Mouse (Mus musculus) kidney, adult 2 months (tissue): ENCODE data around the gene Tiam1. TPM values are rescaled to one million over a fixed set of nuclear protein-coding genes. Genes with fewer than 3 reads are reported as not detected.

Experiments
- DNase-seq: peaks from one replicate; pipeline ENCODE4 v3.0.0; 2021
- H3K27ac ChIP-seq: fragments of 200-500 bp; 2 replicates; pipeline ENCODE4 v1.5.1; 2012; ENCODE audit warnings: low read depth, low read length, control low read depth, inconsistent platforms; ENCODE audit not compliant: insufficient read depth
- H3K27me3 ChIP-seq: fragments of 200-500 bp; replicated peaks from 2 replicates; pipeline ENCODE4 v1.6.1; 2012; ENCODE audit warnings: mild to moderate bottlenecking, moderate library complexity, low read length, inconsistent platforms; ENCODE audit not compliant: control insufficient read depth, insufficient read depth
- H3K36me3 ChIP-seq: fragments of 200-500 bp; 2 replicates; pipeline ENCODE4 v1.6.1; 2012; ENCODE audit warnings: mild to moderate bottlenecking, moderate library complexity, low read length, inconsistent platforms; ENCODE audit not compliant: control insufficient read depth, insufficient read depth
- H3K4me1 ChIP-seq: fragments of 200-500 bp; 2 replicates; pipeline ENCODE4 v1.6.1; 2011; ENCODE audit warnings: low read length; ENCODE audit not compliant: control insufficient read depth, insufficient read depth
- H3K4me3 ChIP-seq: fragments of 200-500 bp; 2 replicates; pipeline ENCODE4 v1.5.1; 2011; ENCODE audit warnings: mild to moderate bottlenecking, low read depth, low read length, control low read depth; ENCODE audit not compliant: insufficient read depth
- CTCF ChIP-seq: fragments of 200-500 bp; conservative IDR thresholded peaks from 2 replicates; pipeline ENCODE4 v1.5.1; 2011; ENCODE audit warnings: low read depth, mild to moderate bottlenecking, control low read depth, low read length, moderate library complexity, mixed read lengths; ENCODE audit not compliant: insufficient read depth, insufficient read length
- POLR2A ChIP-seq: fragments of 200-500 bp; IDR thresholded peaks from one replicate; pipeline ENCODE4 v1.6.1; 2011; ENCODE audit warnings: low read depth, low read length, control low read depth
- WGBS: fragments of 180-500 bp; shearing (Covaris S2); methylation state at CpG from one replicate; pipeline ENCODE4 v1.1.7; 2018; 5-methylcytosine and 5-hydroxymethylcytosine counted together
- polyA plus RNA-seq: library from polyadenylated mRNA; depleted of rRNA; stranded (reverse); fragments of >200 nt; gene quantifications from 2 replicates; pipeline ENCODE4 v1.2.3, GENCODE M21; 2012; rRNA removed

The Tiam1 gene
- polyA plus RNA-seq, 1 experiment = 4.0 TPM

GRCm38 (mm10) chr16:89757384-89757783 is 386.2 kb downstream of the Tiam1 start:
- H3K27ac ChIP-seq = no peak overlapping the region
- no peak for TF ChIP-seq CTCF
- TF ChIP-seq POLR2A = no peak
- H3K36me3 ChIP-seq = no peaks in the 10 kb centered on the region
- no peak overlapping the region for H3K4me3 ChIP-seq
- 66% methylated on average over 5 of the region's 5 CpGs for WGBS
- no peak for DNase-seq
- no peaks in the 10 kb centered on the region for H3K4me1 ChIP-seq
- no peaks in the 10 kb centered on the region for H3K27me3 ChIP-seq

- H3K27ac ChIP-seq = no peak overlapping the region
- H3K36me3 ChIP-seq = no peaks in the 10 kb centered on the region
- TF ChIP-seq CTCF (no peak), POLR2A (no peak)
- 64% methylated on average over 3 of the region's 3 CpGs for WGBS
- H3K4me1 ChIP-seq = no peaks in the 10 kb centered on the region
- no peaks in the 10 kb centered on the region for H3K27me3 ChIP-seq
- no peak overlapping the region for H3K4me3 ChIP-seq
- DNase-seq = no peak
These were observed 388.9 kb downstream of the Tiam1 start for GRCm38 (mm10) chr16:89754709-89755108.

- Histone ChIP-seq H3K27me3 (no peaks in the 10 kb centered on the region), H3K4me1 (no peaks in the 10 kb centered on the region), H3K4me3 (no peak overlapping the region), H3K36me3 (no peaks in the 10 kb centered on the region), H3K27ac (no peak overlapping the region)
- 56% methylated on average over 2 of the region's 2 CpGs for WGBS
- TF ChIP-seq CTCF (no peak), POLR2A (no peak)
- DNase-seq = no peak
These were observed 395.7 kb downstream of the Tiam1 start for GRCm38 (mm10) chr16:89747864-89748263.

- no peaks in the 10 kb centered on the region for H3K4me1 ChIP-seq
- no peak overlapping the region for H3K27ac ChIP-seq
- 84% methylated on average over 2 of the region's 2 CpGs for WGBS
- no peak for TF ChIP-seq CTCF
- no peak for TF ChIP-seq POLR2A
- no peak overlapping the region for H3K4me3 ChIP-seq
- no peaks in the 10 kb centered on the region for H3K36me3 ChIP-seq
- no peaks in the 10 kb centered on the region for H3K27me3 ChIP-seq
- DNase-seq = no peak
These were observed 404.0 kb downstream of the Tiam1 start for GRCm38 (mm10) chr16:89739559-89739958.

GRCm38 (mm10) chr16:89738963-89739362 is 404.6 kb downstream of the Tiam1 start:
- 47% methylated on average over 6 of the region's 6 CpGs for WGBS
- Histone ChIP-seq H3K36me3 (no peaks in the 10 kb centered on the region), H3K27ac (no peak overlapping the region), H3K4me1 (no peaks in the 10 kb centered on the region), H3K4me3 (no peak overlapping the region), H3K27me3 (no peaks in the 10 kb centered on the region)
- no peak for TF ChIP-seq POLR2A
- no peak for TF ChIP-seq CTCF
- DNase-seq = no peak

Other genes with a start within 250 kb of the Tiam1 start
- gene Sod1, start 77.0 kb upstream of the Tiam1 start, polyA plus RNA-seq = 965 and 1,226 TPM in 2 replicates
- gene Scaf4, start 140.7 kb upstream of the Tiam1 start, polyA plus RNA-seq = 31.3 TPM in 2 replicates
- gene Hunk, start 242.2 kb upstream of the Tiam1 start, polyA plus RNA-seq = 2.1 and 2.3 TPM in 2 replicates